Mouse (Mus musculus) hindbrain, embryonic 13.5 days (tissue): ENCODE data around the gene Rbbp8nl. TPM values are rescaled to one million over a fixed set of nuclear protein-coding genes. Genes with fewer than 3 reads are reported as not detected.

Experiments used
- ATAC-seq: fragments of 200-750 bp; cut with Nextera tagmentation; 2 replicates; pipeline ENCODE4 v1.8.0; 2017; ENCODE audit warnings: moderate TSS enrichment; ENCODE audit not compliant: low FRiP score
- H3K27ac ChIP-seq: fragments of 300-500 bp; sonication (generic); 2 replicates; pipeline ENCODE4 v1.5.1; 2015; ENCODE audit warnings: inconsistent platforms, mild to moderate bottlenecking, moderate library complexity
- H3K27me3 ChIP-seq: fragments of 300-500 bp; sonication (generic); 2 replicates; pipeline ENCODE4 v1.6.1; 2015; ENCODE audit warnings: mild to moderate bottlenecking, inconsistent platforms
- H3K36me3 ChIP-seq: fragments of 300-500 bp; sonication (generic); 2 replicates; pipeline ENCODE4 v1.6.1; 2015; ENCODE audit warnings: mild to moderate bottlenecking, inconsistent platforms
- H3K4me1 ChIP-seq: fragments of 300-500 bp; sonication (generic); replicated peaks from 2 replicates; pipeline ENCODE4 v1.6.1; 2015; ENCODE audit warnings: inconsistent platforms
- H3K4me2 ChIP-seq: fragments of 300-500 bp; sonication (generic); 2 replicates; pipeline ENCODE4 v1.6.1; 2015; ENCODE audit warnings: inconsistent platforms, mild to moderate bottlenecking, moderate library complexity
- H3K4me3 ChIP-seq: fragments of 300-500 bp; sonication (generic); 2 replicates; pipeline ENCODE4 v1.5.1; 2015; ENCODE audit warnings: mild to moderate bottlenecking, inconsistent platforms
- H3K9ac ChIP-seq: fragments of 300-500 bp; sonication (generic); 2 replicates; pipeline ENCODE4 v1.6.1; 2015; ENCODE audit warnings: mild to moderate bottlenecking, inconsistent platforms
- H3K9me3 ChIP-seq: fragments of 300-500 bp; sonication (generic); 2 replicates; pipeline ENCODE4 v1.6.1; 2016; ENCODE audit warnings: inconsistent platforms
- WGBS: fragments of 180-500 bp; shearing (Covaris S2); methylation state at CpG from one replicate; pipeline ENCODE4 v1.1.7; 2015; 5-methylcytosine and 5-hydroxymethylcytosine counted together
- polyA plus RNA-seq: library from polyadenylated mRNA; unstranded; fragments of >200 nt; fragmentation: Nextera tagmentation; extraction: Ambion mirVana; gene quantifications from 2 replicates; pipeline ENCODE4 v1.2.1, GENCODE M21; 2015

The Rbbp8nl gene
- polyA plus RNA-seq, 1 experiment from 2014 or later = not detected

- no peak overlapping the region for H3K9ac ChIP-seq
- no peak overlapping the region for H3K4me2 ChIP-seq
- H3K36me3 ChIP-seq = no peaks in the 10 kb centered on the region
- H3K4me1 ChIP-seq = peaks cover 13% of the 10 kb centered on the region
- WGBS = 29% methylated on average over 11 of the region's 11 CpGs
- H3K27ac ChIP-seq = 0 out of 2 replicates have a peak overlapping the region, but pooled peaks have one; percentile 12
- peak; percentile 80 for ATAC-seq
- no peaks in the 10 kb centered on the region for H3K27me3 ChIP-seq
- H3K4me3 ChIP-seq = no peak overlapping the region
- no peaks in the 10 kb centered on the region for H3K9me3 ChIP-seq
Measured at GRCm38 (mm10) chr2:180250930-180251611, 38.6 kb downstream of the Rbbp8nl start.

- Histone ChIP-seq H3K9me3 (no peaks in the 10 kb centered on the region), H3K4me2 (no peak overlapping the region), H3K4me1 (peaks cover 6% of the 10 kb centered on the region; the same call in 1 of the 2 replicates), H3K27me3 (no peaks in the 10 kb centered on the region), H3K27ac (no peak overlapping the region), H3K9ac (no peak overlapping the region), H3K36me3 (no peaks in the 10 kb centered on the region), H3K4me3 (no peak overlapping the region)
- ATAC-seq = no peak
- WGBS = 72% methylated on average over 9 of the region's 9 CpGs
Measured at GRCm38 (mm10) chr2:180248947-180249660, 40.6 kb downstream of the Rbbp8nl start.

DNA sequence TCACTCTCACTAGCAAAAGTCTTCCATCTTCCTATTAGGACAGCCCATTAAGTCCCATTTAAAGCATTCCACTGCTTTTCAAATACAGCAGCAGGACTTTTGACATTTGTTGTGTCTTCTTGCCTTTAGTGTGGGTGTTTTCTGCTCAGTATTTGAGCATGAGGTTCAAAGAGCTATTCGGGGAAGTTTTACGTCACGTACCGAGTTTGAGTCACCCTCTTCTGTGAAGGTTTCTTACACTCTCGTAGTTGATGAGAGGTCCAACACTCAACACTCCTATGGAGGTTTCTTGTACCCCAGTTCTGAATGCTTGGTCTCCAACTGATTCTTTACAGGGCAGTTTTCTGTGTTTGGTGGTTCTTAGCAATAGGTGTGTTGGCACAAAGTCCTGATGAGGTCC is 41.8 kb downstream of the Rbbp8nl start:
- H3K9ac ChIP-seq = no peak overlapping the region
- WGBS = 83% methylated on average over 5 of the region's 5 CpGs
- H3K4me1 ChIP-seq = peaks cover 6% of the 10 kb centered on the region; the same call in 1 of the 2 replicates
- H3K4me2 ChIP-seq = no peak overlapping the region
- no peak overlapping the region for H3K4me3 ChIP-seq
- no peaks in the 10 kb centered on the region for H3K36me3 ChIP-seq
- no peaks in the 10 kb centered on the region for H3K27me3 ChIP-seq
- H3K9me3 ChIP-seq = no peaks in the 10 kb centered on the region
- ATAC-seq = no peak
- no peak overlapping the region for H3K27ac ChIP-seq

GRCm38 (mm10) chr2:180243108-180243507 is 46.6 kb downstream of the Rbbp8nl start:
- Histone ChIP-seq H3K4me2 (no peak overlapping the region), H3K36me3 (no peaks in the 10 kb centered on the region), H3K9ac (no peak overlapping the region), H3K27ac (no peak overlapping the region), H3K27me3 (no peaks in the 10 kb centered on the region), H3K4me1 (no peaks in the 10 kb centered on the region), H3K4me3 (no peak overlapping the region), H3K9me3 (no peaks in the 10 kb centered on the region)
- 90% methylated on average over 4 of the region's 4 CpGs for WGBS
- ATAC-seq = no peak

DNA sequence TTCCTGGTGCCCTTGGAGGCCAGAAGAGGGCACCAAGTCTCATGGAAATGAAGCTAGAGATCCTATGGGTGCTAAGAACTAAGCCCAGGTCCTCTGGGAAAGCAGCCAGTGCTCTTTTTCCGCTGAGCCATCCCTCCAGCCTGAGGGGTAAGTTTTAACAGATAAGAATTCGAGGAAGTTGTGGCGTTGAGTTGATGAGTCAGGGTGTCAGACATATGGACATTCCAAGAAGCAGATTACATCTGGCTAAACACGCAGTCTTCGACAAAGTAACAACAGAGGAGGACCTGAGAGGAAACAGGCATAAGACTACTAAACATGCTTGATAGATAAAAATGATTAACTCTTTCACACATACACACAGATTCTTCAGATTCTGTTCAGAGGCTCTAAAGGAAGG is 51.1 kb downstream of the Rbbp8nl start:
- Histone ChIP-seq H3K4me2 (no peak overlapping the region), H3K4me3 (no peak overlapping the region), H3K36me3 (no peaks in the 10 kb centered on the region), H3K27me3 (0 out of 2 replicates have a peak, but pooled peaks cover 3% of the 10 kb centered on the region), H3K9ac (no peak overlapping the region), H3K4me1 (peaks cover 8% of the 10 kb centered on the region; the same call in 1 of the 2 replicates), H3K27ac (no peak overlapping the region), H3K9me3 (no peaks in the 10 kb centered on the region)
- 86% methylated on average over 5 of the region's 5 CpGs for WGBS
- ATAC-seq = no peak

GRCm38 (mm10) chr2:180237601-180238345 is 51.9 kb downstream of the Rbbp8nl start:
- 93% methylated on average over 7 of the region's 7 CpGs for WGBS
- no peak for ATAC-seq
- Histone ChIP-seq H3K4me2 (no peak overlapping the region), H3K36me3 (no peaks in the 10 kb centered on the region), H3K4me1 (peaks cover 8% of the 10 kb centered on the region; the same call in 1 of the 2 replicates), H3K4me3 (no peak overlapping the region), H3K27ac (no peak overlapping the region), H3K9ac (no peak overlapping the region), H3K27me3 (0 out of 2 replicates have a peak, but pooled peaks cover 3% of the 10 kb centered on the region), H3K9me3 (no peaks in the 10 kb centered on the region)

- WGBS = 85% methylated on average over 3 of the region's 3 CpGs
- Histone ChIP-seq H3K27me3 (0 out of 2 replicates have a peak, but pooled peaks cover 3% of the 10 kb centered on the region), H3K27ac (no peak overlapping the region), H3K36me3 (no peaks in the 10 kb centered on the region), H3K4me3 (no peak overlapping the region), H3K9me3 (no peaks in the 10 kb centered on the region), H3K4me1 (peaks cover 8% of the 10 kb centered on the region; the same call in 1 of the 2 replicates), H3K4me2 (no peak overlapping the region), H3K9ac (no peak overlapping the region)
- ATAC-seq = no peak
Measured at GRCm38 (mm10) chr2:180236930-180237329, 52.7 kb downstream of the Rbbp8nl start.

GRCm38 (mm10) chr2:180236500-180236899 is 53.2 kb downstream of the Rbbp8nl start:
- H3K27me3 ChIP-seq = 0 out of 2 replicates have a peak, but pooled peaks cover 3% of the 10 kb centered on the region
- H3K4me1 ChIP-seq = peaks cover 8% of the 10 kb centered on the region; the same call in 1 of the 2 replicates
- no peak for ATAC-seq
- no peak overlapping the region for H3K4me2 ChIP-seq
- no peak overlapping the region for H3K27ac ChIP-seq
- no peak overlapping the region for H3K9ac ChIP-seq
- no peaks in the 10 kb centered on the region for H3K36me3 ChIP-seq
- no peak overlapping the region for H3K4me3 ChIP-seq
- H3K9me3 ChIP-seq = no peaks in the 10 kb centered on the region
- 84% methylated on average over 2 of the region's 3 CpGs for WGBS

DNA sequence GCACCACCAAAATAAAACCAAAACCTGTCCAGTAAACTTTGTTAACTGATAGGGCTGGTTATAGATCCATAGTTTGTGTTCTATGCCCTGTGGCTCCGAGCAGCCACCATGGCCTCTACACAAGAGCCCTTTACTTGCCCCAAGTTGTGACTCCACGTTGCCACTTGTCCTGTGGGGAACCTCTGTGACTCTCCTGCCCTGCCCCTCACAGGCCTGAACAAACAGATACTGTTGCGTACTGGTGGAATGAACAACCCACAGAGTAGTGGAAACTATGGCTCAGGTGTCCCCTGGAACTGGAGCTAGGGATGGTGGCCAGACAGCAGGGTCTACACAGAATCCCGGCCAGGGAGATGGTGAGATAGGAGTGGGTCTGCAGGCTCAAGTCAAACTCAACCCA is 53.9 kb downstream of the Rbbp8nl start:
- Histone ChIP-seq H3K4me1 (peaks cover 8% of the 10 kb centered on the region; the same call in 1 of the 2 replicates), H3K9me3 (no peaks in the 10 kb centered on the region), H3K27me3 (0 out of 2 replicates have a peak, but pooled peaks cover 3% of the 10 kb centered on the region), H3K4me3 (no peak overlapping the region), H3K36me3 (no peaks in the 10 kb centered on the region), H3K9ac (no peak overlapping the region), H3K27ac (no peak overlapping the region), H3K4me2 (no peak overlapping the region)
- 92% methylated on average over 4 of the region's 4 CpGs for WGBS
- ATAC-seq = no peak

DNA sequence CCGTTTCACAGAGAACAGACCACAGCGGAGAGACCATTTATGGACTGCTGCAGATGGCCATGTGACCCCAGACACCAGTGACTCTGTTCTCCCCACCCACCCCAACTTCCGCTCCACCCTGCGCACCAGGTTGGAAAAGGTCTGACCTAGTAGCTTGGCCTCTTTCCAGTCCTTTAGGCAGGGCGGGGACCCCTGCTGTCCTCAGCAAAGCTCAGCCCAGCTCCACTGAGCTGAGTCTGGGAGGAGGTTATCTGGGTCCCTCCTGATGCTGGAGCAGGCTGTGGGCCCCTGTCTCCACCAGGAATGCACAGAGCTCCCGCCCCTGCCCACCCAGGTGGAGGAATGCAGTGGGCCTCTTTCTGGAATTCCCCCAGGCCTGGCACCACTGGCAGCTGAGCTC is 54.7 kb downstream of the Rbbp8nl start:
- H3K27ac ChIP-seq = no peak overlapping the region
- no peak for ATAC-seq
- H3K9me3 ChIP-seq = no peaks in the 10 kb centered on the region
- no peaks in the 10 kb centered on the region for H3K36me3 ChIP-seq
- no peak overlapping the region for H3K4me2 ChIP-seq
- H3K9ac ChIP-seq = no peak overlapping the region
- WGBS = 58% methylated on average over 6 of the region's 6 CpGs
- H3K4me3 ChIP-seq = no peak overlapping the region
- H3K27me3 ChIP-seq = 0 out of 2 replicates have a peak, but pooled peaks cover 3% of the 10 kb centered on the region
- peaks cover 8% of the 10 kb centered on the region; the same call in 1 of the 2 replicates for H3K4me1 ChIP-seq

GRCm38 (mm10) chr2:180234353-180234752 is 55.3 kb downstream of the Rbbp8nl start:
- 0 out of 2 replicates have a peak, but pooled peaks cover 3% of the 10 kb centered on the region for H3K27me3 ChIP-seq
- H3K4me3 ChIP-seq = no peak overlapping the region
- no peaks in the 10 kb centered on the region for H3K9me3 ChIP-seq
- no peak overlapping the region for H3K9ac ChIP-seq
- no peak for ATAC-seq
- H3K27ac ChIP-seq = no peak overlapping the region
- H3K4me2 ChIP-seq = no peak overlapping the region
- H3K4me1 ChIP-seq = peaks cover 8% of the 10 kb centered on the region; the same call in 1 of the 2 replicates
- 84% methylated on average over 8 of the region's 8 CpGs for WGBS
- no peaks in the 10 kb centered on the region for H3K36me3 ChIP-seq
